Mouse (Mus musculus) mouse embryonic stem cell (cell line): ENCODE results near the gene AA986860.

Source experiments
- in situ Hi-C, 2 experiments: fragments of 300-500 bp; cut with MboI; formaldehyde crosslinking; loops; 1 replicate in 1 of 2; 3 replicates in 1 of 2; pipeline ENCODE4 v1.14.3; 2019 to 2020; ENCODE audit warnings: low sequenced_read_pairs in 2 of 2, low pct_unique_long_range_greater_than_20kb in 1 of 2, mixed read lengths in 1 of 2; ENCODE audit not compliant: unreplicated experiment in 1 of 2

Gene AA986860

GRCm38 (mm10) chr1:130732706-130733658, 1.2 kb downstream of the AA986860 start:
- in situ Hi-C loops, result no loop called here

GRCm38 (mm10) chr1:130733671-130734070, 1.9 kb downstream of the AA986860 start:
- in situ Hi-C loops, result no loop called here

- in situ Hi-C loops, result no loop called here
Observed at GRCm38 (mm10) chr1:130734452-130734851, 2.7 kb downstream of the AA986860 start.

- in situ Hi-C loops, result no loop called here
Observed at GRCm38 (mm10) chr1:130734852-130735251, 3.1 kb downstream of the AA986860 start.

GRCm38 (mm10) chr1:130737411-130737881, 5.7 kb downstream of the AA986860 start:
- in situ Hi-C loops, result no loop called here

- in situ Hi-C loops, result no loop called here
Observed at GRCm38 (mm10) chr1:130737916-130738315, 6.1 kb downstream of the AA986860 start.

- in situ Hi-C loops, result no loop called here
Observed at GRCm38 (mm10) chr1:130738551-130739106, 6.9 kb downstream of the AA986860 start.

- in situ Hi-C loops, result no loop called here
Observed at GRCm38 (mm10) chr1:130739636-130740035, 7.9 kb downstream of the AA986860 start.

GRCm38 (mm10) chr1:130740227-130740648, 8.5 kb downstream of the AA986860 start:
- in situ Hi-C loops, result no loop called here

- in situ Hi-C loops, result no loop called here
Observed at GRCm38 (mm10) chr1:130740781-130741720, 9.3 kb downstream of the AA986860 start.

GRCm38 (mm10) chr1:130742201-130742600, 10.4 kb downstream of the AA986860 start:
- in situ Hi-C loops, result no loop called here

GRCm38 (mm10) chr1:130743775-130744174, 12.0 kb downstream of the AA986860 start:
- in situ Hi-C loops, result no loop called here

- in situ Hi-C loops, result no loop called here
Observed at GRCm38 (mm10) chr1:130744217-130744616, 12.4 kb downstream of the AA986860 start.

- in situ Hi-C loops, result no loop called here
Observed at GRCm38 (mm10) chr1:130744961-130745360, 13.2 kb downstream of the AA986860 start.

GRCm38 (mm10) chr1:130745591-130745990, 13.8 kb downstream of the AA986860 start:
- in situ Hi-C loops, result no loop called here

GRCm38 (mm10) chr1:130746819-130747218, 15.0 kb downstream of the AA986860 start:
- in situ Hi-C loops, result no loop called here

GRCm38 (mm10) chr1:130759689-130760088, 27.9 kb downstream of the AA986860 start:
- in situ Hi-C loops, result no loop called here

GRCm38 (mm10) chr1:130761597-130761996, 29.8 kb downstream of the AA986860 start:
- in situ Hi-C loops, result no loop called here
